Mouse (Mus musculus): ENCODE data around the gene Cfhr1. TPM values are rescaled to one million over a fixed set of nuclear protein-coding genes. Genes with fewer than 3 reads are reported as not detected.

The Cfhr1 gene
- polyA plus RNA-seq (2015; fragmentation: Nextera tagmentation; extraction: Ambion mirVana) = not detected in 2 replicates

GRCm38 (mm10) chr1:139560024-139560423, at the start of gene Cfhr1:
Gene Cfhr1, minus strand, starts transcription at chr1:139560272.
- H3K4me1 ChIP-seq = no peaks in the 10 kb centered on the region
- H3K4me3 ChIP-seq (replicated peaks) = no peak within 1 kb of the TSS
- no peak for ATAC-seq (ENCODE audit: insufficient number of reproducible peaks, low FRiP score, low TSS enrichment, low read depth)
- H3K9ac ChIP-seq = no peak within 1 kb of the TSS
- no peaks in the 10 kb centered on the region for H3K9me3 ChIP-seq (replicated peaks)
- H3K27me3 ChIP-seq = no peaks in the 10 kb centered on the region
- no peak within 1 kb of the TSS for H3K4me2 ChIP-seq (replicated peaks)
- no peak within 1 kb of the TSS for H3K27ac ChIP-seq (replicated peaks)
- WGBS = 58% methylated on average over 1 of the region's 1 CpGs
- no peaks in the 10 kb centered on the region for H3K36me3 ChIP-seq

- Histone ChIP-seq H3K36me3 (no peaks in the 10 kb centered on the region), H3K27ac (replicated peaks) (no peak overlapping the region), H3K27me3 (no peaks in the 10 kb centered on the region), H3K4me1 (no peaks in the 10 kb centered on the region), H3K4me2 (replicated peaks) (no peak overlapping the region), H3K4me3 (replicated peaks) (no peak overlapping the region), H3K9me3 (replicated peaks) (no peaks in the 10 kb centered on the region), H3K9ac (no peak overlapping the region)
- WGBS = 69% methylated on average over 1 of the region's 1 CpGs
- ATAC-seq (ENCODE audit: insufficient number of reproducible peaks, low FRiP score, low TSS enrichment, low read depth) = no peak
Observed at GRCm38 (mm10) chr1:139551311-139551710, 8.8 kb downstream of the Cfhr1 start.

GRCm38 (mm10) chr1:139548536-139548935, 11.5 kb downstream of the Cfhr1 start:
- no peak for ATAC-seq (ENCODE audit: insufficient number of reproducible peaks, low FRiP score, low TSS enrichment, low read depth)
- Histone ChIP-seq H3K4me3 (replicated peaks) (no peak overlapping the region), H3K27me3 (no peaks in the 10 kb centered on the region), H3K9ac (no peak overlapping the region), H3K4me2 (replicated peaks) (no peak overlapping the region), H3K27ac (replicated peaks) (no peak overlapping the region), H3K9me3 (replicated peaks) (no peaks in the 10 kb centered on the region), H3K4me1 (no peaks in the 10 kb centered on the region), H3K36me3 (no peaks in the 10 kb centered on the region)
- WGBS = 81% methylated on average over 1 of the region's 1 CpGs

GRCm38 (mm10) chr1:139514556-139514955, 45.5 kb downstream of the Cfhr1 start:
- no peak for ATAC-seq (ENCODE audit: insufficient number of reproducible peaks, low FRiP score, low TSS enrichment, low read depth)
- no peaks in the 10 kb centered on the region for H3K4me1 ChIP-seq
- H3K4me2 ChIP-seq (replicated peaks) = no peak overlapping the region
- 90% methylated on average over 12 of the region's 12 CpGs for WGBS
- H3K4me3 ChIP-seq (replicated peaks) = no peak overlapping the region
- H3K36me3 ChIP-seq = no peaks in the 10 kb centered on the region
- no peak overlapping the region for H3K9ac ChIP-seq
- no peaks in the 10 kb centered on the region for H3K27me3 ChIP-seq
- no peaks in the 10 kb centered on the region for H3K9me3 ChIP-seq (replicated peaks)
- no peak overlapping the region for H3K27ac ChIP-seq (replicated peaks)

GRCm38 (mm10) chr1:139501258-139501752, 58.8 kb downstream of the Cfhr1 start, which contains the start of gene F13b:
Gene F13b, plus strand, starts transcription at chr1:139501702.
- Histone ChIP-seq H3K4me2 (replicated peaks) (no peak within 1 kb of the TSS), H3K9me3 (replicated peaks) (no peaks in the 10 kb centered on the region), H3K4me3 (replicated peaks) (no peak within 1 kb of the TSS), H3K9ac (no peak within 1 kb of the TSS), H3K4me1 (no peaks in the 10 kb centered on the region), H3K27ac (replicated peaks) (no peak within 1 kb of the TSS), H3K36me3 (no peaks in the 10 kb centered on the region), H3K27me3 (no peaks in the 10 kb centered on the region)
- no peak for ATAC-seq (ENCODE audit: insufficient number of reproducible peaks, low FRiP score, low TSS enrichment, low read depth)
- 89% methylated on average over 3 of the region's 3 CpGs for WGBS

- H3K27me3 ChIP-seq = no peaks in the 10 kb centered on the region
- ATAC-seq (ENCODE audit: insufficient number of reproducible peaks, low FRiP score, low TSS enrichment, low read depth) = no peak
- no peaks in the 10 kb centered on the region for H3K4me1 ChIP-seq
- H3K4me3 ChIP-seq (replicated peaks) = no peak overlapping the region
- peaks cover under 1% of the 10 kb centered on the region; the same call in 1 of the 2 replicates for H3K36me3 ChIP-seq
- H3K9ac ChIP-seq = no peak overlapping the region
- no peak overlapping the region for H3K27ac ChIP-seq (replicated peaks)
- H3K4me2 ChIP-seq (replicated peaks) = no peak overlapping the region
- H3K9me3 ChIP-seq (replicated peaks) = no peaks in the 10 kb centered on the region
Observed at GRCm38 (mm10) chr1:139499751-139500150, 60.3 kb downstream of the Cfhr1 start.

Other genes with a start within 250 kb of the Cfhr1 start
- 0.20 TPM in 1 of 2 replicates, not detected in the other for gene Crb1, start 183.2 kb downstream of the Cfhr1 start, polyA plus RNA-seq (2015; fragmentation: Nextera tagmentation; extraction: Ambion mirVana)
- 6.7 and 8.5 TPM in 2 replicates for gene Zbtb41, start 138.0 kb downstream of the Cfhr1 start, polyA plus RNA-seq (2015; fragmentation: Nextera tagmentation; extraction: Ambion mirVana)
- 10.6 and 12.1 TPM in 2 replicates for gene Aspm, start 105.5 kb downstream of the Cfhr1 start, polyA plus RNA-seq (2015; fragmentation: Nextera tagmentation; extraction: Ambion mirVana)
- not detected in 2 replicates for gene F13b, start 58.6 kb downstream of the Cfhr1 start, polyA plus RNA-seq (2015; fragmentation: Nextera tagmentation; extraction: Ambion mirVana)
- not detected in 2 replicates for gene Gm4788, start 221.0 kb upstream of the Cfhr1 start, polyA plus RNA-seq (2015; fragmentation: Nextera tagmentation; extraction: Ambion mirVana)